Comparison of ENCODE assay signal across 31 mouse cellular contexts in genomic region chr13:22168416-22168815, GRCm38 (mm10). TPM values are rescaled to one million over a fixed set of nuclear protein-coding genes. Genes with fewer than 3 reads are reported as not detected.
DNase-seq lines count a peak whose midpoint lies in the region; ATAC-seq and TF ChIP-seq lines count a peak whose summit lies in the region.
"Had no signal": no experiment of that assay in that cellular context is flagged by ENCODE, and none has a peak within 500 bp of the region (broad histone marks: within the 10 kb centered on the region; RNA-seq: fewer than 3 reads in every experiment).

No protein-coding gene starts in this region.

- H3K4me1 ChIP-seq in kidney, adult 2 months (ENCODE audit: control insufficient read depth, insufficient read depth, low read length) = no peaks in the 10 kb centered on the region
- H3K4me1 ChIP-seq in kidney, embryonic 16.5 days (ENCODE audit: insufficient read depth, low read length) = no peaks in the 10 kb centered on the region
- no peaks in the 10 kb centered on the region for H3K4me1 ChIP-seq in hindbrain, embryonic 13.5 days (replicated peaks)
- H3K4me1 ChIP-seq: forebrain, embryonic 12.5 days; heart, embryonic 13.5 days; hindbrain, embryonic 12.5 days; limb, embryonic 12.5 days; liver, embryonic 12.5 days; megakaryocyte, embryonic 14.5 days; midbrain, embryonic 15.5 days had no signal

- no peak for TF ChIP-seq CTCF in kidney, adult 2 months (conservative IDR thresholded peaks at IDR 0.05; ENCODE audit: insufficient read depth, insufficient read length, low read depth, low read length)

- TF ChIP-seq POLR2A in kidney, adult 2 months (IDR thresholded peaks at IDR 0.05; ENCODE audit: low read depth, low read length) = no peak

- H3K4me2 ChIP-seq in kidney, embryonic 16.5 days (replicated peaks; ENCODE audit: low read depth, low read length) = no peak overlapping the region
- H3K4me2 ChIP-seq in hindbrain, embryonic 13.5 days = no peak overlapping the region
- H3K4me2 ChIP-seq: forebrain, embryonic 12.5 days; heart, embryonic 13.5 days; hindbrain, embryonic 12.5 days; limb, embryonic 12.5 days; liver, embryonic 12.5 days; midbrain, embryonic 15.5 days had no signal

- no peak for ATAC-seq in cerebellum, adult (ENCODE audit: insufficient number of reproducible peaks, low FRiP score, low TSS enrichment)
- no peak for ATAC-seq in kidney, embryonic 16.5 days (ENCODE audit: low FRiP score, low TSS enrichment)
- ATAC-seq in hindbrain, embryonic 13.5 days (ENCODE audit: low FRiP score) = no peak
- ATAC-seq: inflammation-experienced regulatory T-cells, adult 6 months; liver, embryonic 12.5 days; midbrain, embryonic 15.5 days had no signal

- intact Hi-C loops in heart, postnatal 36 days (cut with DNase I) = no loop called here

- H3K36me3 ChIP-seq in kidney, adult 2 months (ENCODE audit: control insufficient read depth, insufficient read depth, low read length) = no peaks in the 10 kb centered on the region
- no peaks in the 10 kb centered on the region for H3K36me3 ChIP-seq in kidney, embryonic 16.5 days (ENCODE audit: insufficient read depth, low read length)
- H3K36me3 ChIP-seq in hindbrain, embryonic 13.5 days = no peaks in the 10 kb centered on the region
- H3K36me3 ChIP-seq: forebrain, embryonic 12.5 days; G1E; heart, embryonic 13.5 days; hindbrain, embryonic 12.5 days; limb, embryonic 12.5 days; liver, embryonic 12.5 days; midbrain, embryonic 15.5 days had no signal

- DNase-seq in cerebellum, postnatal 10 days = peak; percentile 1 to 4
- peak; percentile 76 for DNase-seq in kidney, adult 2 months
- peak; percentile 15 for DNase-seq in R1 (ENCODE audit: low read depth, low spot score)
- peak; percentile 13 to 18 for DNase-seq in heart, postnatal 36 days
- DNase-seq in layer of hippocampus, postnatal 14 days (ENCODE audit: low spot score in 2 of 2) = no peak
- DNase-seq: cerebellum, adult 8-10 months; gastrocnemius, adult 2 months; lung, adult 2 months; right cerebral cortex, postnatal 14 days had no signal

- no peaks in the 10 kb centered on the region for H3K27me3 ChIP-seq in kidney, adult 2 months (replicated peaks; ENCODE audit: control insufficient read depth, insufficient read depth, low read length)
- H3K27me3 ChIP-seq in kidney, embryonic 16.5 days (ENCODE audit: insufficient read depth, low read length) = no peaks in the 10 kb centered on the region
- no peaks in the 10 kb centered on the region for H3K27me3 ChIP-seq in hindbrain, embryonic 13.5 days
- H3K27me3 ChIP-seq: forebrain, embryonic 12.5 days; heart, embryonic 13.5 days; hindbrain, embryonic 12.5 days; limb, embryonic 12.5 days; liver, embryonic 12.5 days; megakaryocyte, embryonic 14.5 days; midbrain, embryonic 15.5 days had no signal

- no peak overlapping the region for H3K9ac ChIP-seq in kidney, embryonic 16.5 days (replicated peaks; ENCODE audit: low read length)
- H3K9ac ChIP-seq in hindbrain, embryonic 13.5 days = no peak overlapping the region
- H3K9ac ChIP-seq: forebrain, embryonic 12.5 days; heart, embryonic 13.5 days; hindbrain, embryonic 12.5 days; limb, embryonic 12.5 days; liver, embryonic 12.5 days; midbrain, embryonic 15.5 days had no signal

- H3K27ac ChIP-seq in kidney, adult 2 months (ENCODE audit: insufficient read depth, low read depth, low read length) = no peak overlapping the region
- H3K27ac ChIP-seq in kidney, embryonic 16.5 days (ENCODE audit: low read length) = no peak overlapping the region
- no peak overlapping the region for H3K27ac ChIP-seq in hindbrain, embryonic 13.5 days
- H3K27ac ChIP-seq: forebrain, embryonic 12.5 days; gastrocnemius, adult 2 months; heart, embryonic 13.5 days; hindbrain, embryonic 12.5 days; limb, embryonic 12.5 days; liver, embryonic 12.5 days; midbrain, embryonic 15.5 days had no signal

- WGBS in kidney, adult 2 months = 84% methylated on average over 15 of the region's 15 CpGs
- 92% methylated on average over 15 of the region's 15 CpGs for WGBS in kidney, embryonic 16.5 days
- WGBS in hindbrain, embryonic 13.5 days = 92% methylated on average over 15 of the region's 15 CpGs

- H3K9me3 ChIP-seq in kidney, embryonic 16.5 days (ENCODE audit: low read length) = peaks cover 13% of the 10 kb centered on the region
- H3K9me3 ChIP-seq in hindbrain, embryonic 13.5 days = peaks cover 8% of the 10 kb centered on the region
- H3K9me3 ChIP-seq: G1E had no signal

- H3K4me3 ChIP-seq in kidney, adult 2 months (ENCODE audit: insufficient read depth, low read depth, low read length) = no peak overlapping the region
- no peak overlapping the region for H3K4me3 ChIP-seq in kidney, embryonic 16.5 days (ENCODE audit: low read length)
- H3K4me3 ChIP-seq in hindbrain, embryonic 13.5 days = no peak overlapping the region
- H3K4me3 ChIP-seq: forebrain, embryonic 12.5 days; gastrocnemius, adult 2 months; heart, embryonic 13.5 days; hindbrain, embryonic 12.5 days; limb, embryonic 12.5 days; liver, embryonic 12.5 days; megakaryocyte, embryonic 14.5 days; midbrain, embryonic 15.5 days; myocyte had no signal

RNA-seq across cellular contexts. Expression of gene Vmn1r191, which starts 15.4 kb away (rescaled TPM):
- polyA plus RNA-seq in kidney, adult 2 months (2012; rRNA removed) = not detected in 2 replicates
- not detected in 2 replicates for polyA plus RNA-seq in kidney, embryonic 16.5 days (2015; fragmentation: Nextera tagmentation; extraction: Ambion mirVana)
- total RNA-seq in heart, postnatal 36 days (2021) = not detected
- not detected for total RNA-seq in layer of hippocampus, postnatal 14 days (2021)
- polyA plus RNA-seq in hindbrain, embryonic 13.5 days (2015; fragmentation: Nextera tagmentation; extraction: Ambion mirVana) = not detected in 2 replicates
- total RNA-seq: common myeloid progenitor, adult 5-6 weeks; gastrocnemius, adult 2 months; layer of hippocampus, postnatal 10 days; left cerebral cortex, postnatal 10 days had no signal
- polyA plus RNA-seq: embryonic facial prominence, embryonic 11.5 days; forebrain, embryonic 12.5 days; G1E; heart, embryonic 13.5 days; hindbrain, embryonic 12.5 days; large intestine, adult 2 months; limb, embryonic 12.5 days; liver, embryonic 12.5 days; lung, adult 2 months; midbrain, embryonic 15.5 days; myocyte; neural tube, embryonic 14.5 days; spleen, adult 2 months; stomach, embryonic 14.5 days; thymus, postnatal 0 days had no signal

RNA-seq across cellular contexts. Expression of gene Vmn1r192, which starts 22.5 kb away (rescaled TPM):
- not detected in 2 replicates for polyA plus RNA-seq in kidney, adult 2 months (2012; rRNA removed)
- polyA plus RNA-seq in kidney, embryonic 16.5 days (2015; fragmentation: Nextera tagmentation; extraction: Ambion mirVana) = not detected in 2 replicates
- not detected for total RNA-seq in heart, postnatal 36 days (2021)
- not detected for total RNA-seq in layer of hippocampus, postnatal 14 days (2021)
- not detected in 2 replicates for polyA plus RNA-seq in hindbrain, embryonic 13.5 days (2015; fragmentation: Nextera tagmentation; extraction: Ambion mirVana)
- total RNA-seq: common myeloid progenitor, adult 5-6 weeks; gastrocnemius, adult 2 months; layer of hippocampus, postnatal 10 days; left cerebral cortex, postnatal 10 days had no signal
- polyA plus RNA-seq: embryonic facial prominence, embryonic 11.5 days; forebrain, embryonic 12.5 days; G1E; heart, embryonic 13.5 days; hindbrain, embryonic 12.5 days; inflammation-experienced regulatory T-cells, adult 6 months; large intestine, adult 2 months; limb, embryonic 12.5 days; liver, embryonic 12.5 days; lung, adult 2 months; midbrain, embryonic 15.5 days; myocyte; neural tube, embryonic 14.5 days; spleen, adult 2 months; stomach, embryonic 14.5 days; thymus, postnatal 0 days had no signal

RNA-seq across cellular contexts. Expression of gene Vmn1r193, which starts 54.5 kb away (rescaled TPM):
- not detected in 2 replicates for polyA plus RNA-seq in kidney, adult 2 months (2012; rRNA removed)
- polyA plus RNA-seq in kidney, embryonic 16.5 days (2015; fragmentation: Nextera tagmentation; extraction: Ambion mirVana) = not detected in 2 replicates
- not detected for total RNA-seq in heart, postnatal 36 days (2021)
- total RNA-seq in layer of hippocampus, postnatal 14 days (2021) = not detected
- not detected in 2 replicates for polyA plus RNA-seq in hindbrain, embryonic 13.5 days (2015; fragmentation: Nextera tagmentation; extraction: Ambion mirVana)
- total RNA-seq: common myeloid progenitor, adult 5-6 weeks; gastrocnemius, adult 2 months; layer of hippocampus, postnatal 10 days; left cerebral cortex, postnatal 10 days had no signal
- polyA plus RNA-seq: embryonic facial prominence, embryonic 11.5 days; forebrain, embryonic 12.5 days; G1E; heart, embryonic 13.5 days; hindbrain, embryonic 12.5 days; large intestine, adult 2 months; limb, embryonic 12.5 days; liver, embryonic 12.5 days; lung, adult 2 months; midbrain, embryonic 15.5 days; myocyte; spleen, adult 2 months; stomach, embryonic 14.5 days; thymus, postnatal 0 days had no signal

Comparison
In these comparisons a context has a peak if more than half of its experiments do, and no peak if none do; other contexts are left out.
1. DNase-seq: peak in cerebellum, postnatal 10 days (2 of 2), kidney, adult 2 months (single experiment), R1 (single experiment) and heart, postnatal 36 days (2 of 2); none in layer of hippocampus, postnatal 14 days (0 of 2).